1 mouse cellular context compared by ENCODE assay signal in genomic region chr4:133504300-133504699, GRCm38 (mm10).
A peak's percentile ranks its signal among the peaks of the same experiment; 100 is the strongest.
TF ChIP-seq lines count a peak whose summit lies in the region.

No protein-coding gene starts in this region.

TF ChIP-seq in MEL, 35 proteins besides CTCF, POLR2A, EP300 and RAD21 (continued from another document):
- TF ChIP-seq MYB (IDR thresholded peaks at IDR 0.05; ENCODE audit: low read depth, low read length) (no peak), KAT2A (conservative IDR thresholded peaks at IDR 0.05; ENCODE audit: low read depth, low read length) (no peak), POLR2AphosphoS5 (IDR thresholded peaks at IDR 0.05; ENCODE audit: borderline replicate concordance, low read depth, low read length) (no peak), JUND (IDR thresholded peaks at IDR 0.05; ENCODE audit: low read depth, low read length) (no peak), ELF1 (IDR thresholded peaks at IDR 0.05; ENCODE audit: low read depth, low read length) (no peak), MXI1 (IDR thresholded peaks at IDR 0.05; ENCODE audit: low read depth, low read length) (peak; percentile 94), POLR2AphosphoS2 (IDR thresholded peaks at IDR 0.05; ENCODE audit: low read length) (no peak), TBP (IDR thresholded peaks at IDR 0.05; ENCODE audit: low read depth, low read length) (no peak), NRF1 (IDR thresholded peaks at IDR 0.05; ENCODE audit: insufficient read depth, low read depth, low read length, poor library complexity, severe bottlenecking) (no peak), ETS1 (IDR thresholded peaks at IDR 0.05; ENCODE audit: low read depth, low read length) (no peak), E2F4 (IDR thresholded peaks at IDR 0.05; ENCODE audit: borderline replicate concordance, low read depth, low read length) (no peak), MYC (IDR thresholded peaks at IDR 0.05; ENCODE audit: low read depth, low read length) (peak; percentile 83), NELFE (IDR thresholded peaks at IDR 0.05; ENCODE audit: low read depth, low read length) (no peak), ZC3H11A (IDR thresholded peaks at IDR 0.05; ENCODE audit: low read depth, low read length) (no peak), CHD1 (IDR thresholded peaks at IDR 0.05; ENCODE audit: low read depth, low read length) (no peak), CHD2 (IDR thresholded peaks at IDR 0.05; ENCODE audit: low read length) (no peak), ZNF384 (IDR thresholded peaks at IDR 0.05; ENCODE audit: low read depth, low read length) (no peak), GATA1 (IDR thresholded peaks at IDR 0.05; ENCODE audit: low read depth, low read length) (no peak)
